ENCODE assay signal across 21 mouse cellular contexts in genomic region chr9:71704332-71705014, GRCm38 (mm10).
DNase-seq lines count a peak whose midpoint lies in the region; ATAC-seq lines count a peak whose summit lies in the region.
"Had no signal": no experiment of that assay in that cellular context is flagged by ENCODE, and none has a peak within 500 bp of the region (broad histone marks: within the 10 kb centered on the region; RNA-seq: fewer than 3 reads in every experiment).

No protein-coding gene starts in this region.

- 52% methylated on average over 13 of the region's 13 CpGs for WGBS in kidney, embryonic 16.5 days

- peaks cover 12% of the 10 kb centered on the region; the same call in 1 of the 2 replicates for H3K4me1 ChIP-seq in kidney, embryonic 16.5 days (ENCODE audit: insufficient read depth, low read length)
- H3K4me1 ChIP-seq: forebrain, embryonic 10.5 days; forebrain, embryonic 15.5 days; hindbrain, embryonic 12.5 days had no signal

- DNase-seq in heart, adult 11 months: peak; percentile 91
- no peak for DNase-seq in heart, adult 8-10 months (ENCODE audit: low spot score)
- DNase-seq in kidney, postnatal 10 days: no peak
- DNase-seq in right cerebral cortex, adult 18-20 months: peak; percentile 3
- no peak for DNase-seq in right cerebral cortex, postnatal 36 days (ENCODE audit: low spot score in 2 of 2)
- DNase-seq in B cell, adult 2 months: no peak
- DNase-seq: adrenal gland, adult 2 months; adrenal gland, postnatal 25 days; cerebellum, adult 2 months; cerebellum, postnatal 10 days; embryo, embryonic 11 days; gastrocnemius, postnatal 14 days; heart, postnatal 10 days; heart, postnatal 4 days had no signal

- no peaks in the 10 kb centered on the region for H3K27me3 ChIP-seq in kidney, embryonic 16.5 days (ENCODE audit: insufficient read depth, low read length)
- H3K27me3 ChIP-seq: embryonic facial prominence, embryonic 15.5 days; forebrain, embryonic 15.5 days; hindbrain, embryonic 12.5 days had no signal

- peaks cover 6% of the 10 kb centered on the region for H3K36me3 ChIP-seq in kidney, embryonic 16.5 days (ENCODE audit: insufficient read depth, low read length)
- H3K36me3 ChIP-seq: forebrain, embryonic 10.5 days; forebrain, embryonic 15.5 days; hindbrain, embryonic 12.5 days had no signal

- no peak overlapping the region for H3K9ac ChIP-seq in kidney, embryonic 16.5 days (replicated peaks; ENCODE audit: low read length)
- H3K9ac ChIP-seq: embryonic facial prominence, embryonic 15.5 days; forebrain, embryonic 15.5 days; hindbrain, embryonic 12.5 days had no signal

- no peak overlapping the region for H3K4me2 ChIP-seq in kidney, embryonic 16.5 days (replicated peaks; ENCODE audit: low read depth, low read length)
- H3K4me2 ChIP-seq: embryonic facial prominence, embryonic 15.5 days; forebrain, embryonic 15.5 days; hindbrain, embryonic 12.5 days had no signal

- no peak overlapping the region for H3K4me3 ChIP-seq in kidney, embryonic 16.5 days (ENCODE audit: low read length)
- H3K4me3 ChIP-seq: embryonic facial prominence, embryonic 15.5 days; erythroblast, embryonic 14.5 days; forebrain, embryonic 10.5 days; forebrain, embryonic 15.5 days; hindbrain, embryonic 12.5 days had no signal

- peak; percentile 57; the same call in 1 of the 2 replicates for ATAC-seq in kidney, embryonic 16.5 days (ENCODE audit: low FRiP score, low TSS enrichment)
- ATAC-seq: forebrain, embryonic 15.5 days; hindbrain, embryonic 16.5 days had no signal

- peak overlapping the region; percentile 43 for H3K27ac ChIP-seq in kidney, embryonic 16.5 days (ENCODE audit: low read length)
- H3K27ac ChIP-seq: embryonic facial prominence, embryonic 15.5 days; forebrain, embryonic 10.5 days; forebrain, embryonic 15.5 days; hindbrain, embryonic 12.5 days had no signal

- H3K9me3 ChIP-seq in kidney, embryonic 16.5 days (ENCODE audit: low read length): no peaks in the 10 kb centered on the region
- H3K9me3 ChIP-seq: embryonic facial prominence, embryonic 15.5 days; forebrain, embryonic 10.5 days; forebrain, embryonic 15.5 days; hindbrain, embryonic 12.5 days had no signal

Comparison
In these comparisons a context has a peak if more than half of its experiments do, and no peak if none do; other contexts are left out.
1. DNase-seq: peak in heart, adult 11 months (single experiment) and right cerebral cortex, adult 18-20 months (single experiment); none in heart, adult 8-10 months (single experiment), kidney, postnatal 10 days (single experiment), right cerebral cortex, postnatal 36 days (0 of 2) and B cell, adult 2 months (0 of 2).